Mouse (Mus musculus): ENCODE data around the gene Olfr550. TPM values are rescaled to one million over a fixed set of nuclear protein-coding genes. Genes with fewer than 3 reads are reported as not detected.
"Not testable (repeated sequence)": the region's sequence is repeated elsewhere in the genome, so short reads cannot be mapped to it uniquely, and the experiment has no call there.

The Olfr550 gene
- polyA plus RNA-seq, 1 experiment from 2014 or later, result not detected

- no peak for ATAC-seq
- H3K9ac ChIP-seq, result no peak within 1 kb of the TSS
- H3K4me3 ChIP-seq (replicated peaks), result no peak within 1 kb of the TSS
- H3K27me3 ChIP-seq (replicated peaks), result no peaks in the 10 kb centered on the region
- H3K36me3 ChIP-seq, result no peaks in the 10 kb centered on the region
- H3K4me1 ChIP-seq (replicated peaks), result no peaks in the 10 kb centered on the region
- 83% methylated on average over 1 of the region's 1 CpGs for WGBS
- no peak within 1 kb of the TSS for H3K4me2 ChIP-seq (replicated peaks)
- no peaks in the 10 kb centered on the region for H3K9me3 ChIP-seq
- H3K27ac ChIP-seq, result no peak within 1 kb of the TSS
These were observed 26.3 kb downstream of the Olfr550 start, which contains the start of gene Olfr552 for GRCm38 (mm10) chr7:102597378-102598031. Olfr552 (plus strand) TSS chr7:102597770.

- no peak within 1 kb of the TSS for H3K4me2 ChIP-seq (replicated peaks)
- H3K36me3 ChIP-seq, result no peaks in the 10 kb centered on the region
- no peak within 1 kb of the TSS for H3K27ac ChIP-seq
- no peaks in the 10 kb centered on the region for H3K9me3 ChIP-seq
- H3K4me1 ChIP-seq (replicated peaks), result no peaks in the 10 kb centered on the region
- no peak within 1 kb of the TSS for H3K4me3 ChIP-seq (replicated peaks)
- no peaks in the 10 kb centered on the region for H3K27me3 ChIP-seq (replicated peaks)
- H3K9ac ChIP-seq, result no peak within 1 kb of the TSS
- ATAC-seq, result no peak
These were observed 46.9 kb downstream of the Olfr550 start, which contains the start of gene Olfr553 for GRCm38 (mm10) chr7:102618118-102618517. Olfr553 (minus strand) TSS chr7:102618218.

GRCm38 (mm10) chr7:102619608-102620007 is 48.4 kb downstream of the Olfr550 start:
- H3K36me3 ChIP-seq, result no peaks in the 10 kb centered on the region
- 49% methylated on average over 5 of the region's 5 CpGs for WGBS
- H3K9me3 ChIP-seq, result no peaks in the 10 kb centered on the region
- no peak overlapping the region for H3K4me2 ChIP-seq (replicated peaks)
- no peak overlapping the region for H3K4me3 ChIP-seq (replicated peaks)
- H3K9ac ChIP-seq, result no peak overlapping the region
- no peaks in the 10 kb centered on the region for H3K27me3 ChIP-seq (replicated peaks)
- no peak overlapping the region for H3K27ac ChIP-seq
- H3K4me1 ChIP-seq (replicated peaks), result no peaks in the 10 kb centered on the region
- ATAC-seq, result peak; percentile 43; the same call in 1 of the 2 replicates

GRCm38 (mm10) chr7:102620368-102620767 is 49.1 kb downstream of the Olfr550 start:
- H3K27ac ChIP-seq; H3K4me3 ChIP-seq (replicated peaks); ATAC-seq; H3K9me3 ChIP-seq; H3K4me1 ChIP-seq (replicated peaks); H3K4me2 ChIP-seq (replicated peaks); H3K36me3 ChIP-seq; H3K9ac ChIP-seq; H3K27me3 ChIP-seq (replicated peaks): not testable (repeated sequence)
- 83% methylated on average over 19 of the region's 19 CpGs for WGBS

Other genes starting within 250 kb of the Olfr550 start
- gene Rrm1, start 129.7 kb upstream of the Olfr550 start, polyA plus RNA-seq (2015; fragmentation: Nextera tagmentation; extraction: Ambion mirVana), result 127 and 138 TPM in 2 replicates
- 0.13 and 0.19 TPM in 2 replicates for gene Olfr543, start 89.8 kb upstream of the Olfr550 start, polyA plus RNA-seq (2015; fragmentation: Nextera tagmentation; extraction: Ambion mirVana)
- 0.06 TPM in 1 of 2 replicates, not detected in the other for gene Olfr544, start 83.1 kb upstream of the Olfr550 start, polyA plus RNA-seq (2015; fragmentation: Nextera tagmentation; extraction: Ambion mirVana)
- 0.05 TPM in 1 of 2 replicates, not detected in the other for gene Olfr545, start 71.9 kb upstream of the Olfr550 start, polyA plus RNA-seq (2015; fragmentation: Nextera tagmentation; extraction: Ambion mirVana)
- not detected in 2 replicates for gene Olfr547, start 36.7 kb upstream of the Olfr550 start, polyA plus RNA-seq (2015; fragmentation: Nextera tagmentation; extraction: Ambion mirVana)
- gene Olfr548-ps1, start 30.5 kb upstream of the Olfr550 start, polyA plus RNA-seq (2015; fragmentation: Nextera tagmentation; extraction: Ambion mirVana), result not detected in 2 replicates
- not detected in 2 replicates for gene Olfr549, start 21.6 kb upstream of the Olfr550 start, polyA plus RNA-seq (2015; fragmentation: Nextera tagmentation; extraction: Ambion mirVana)
- 0.56 and 1.2 TPM in 2 replicates for gene Trim21, start 6.0 kb upstream of the Olfr550 start, polyA plus RNA-seq (2015; fragmentation: Nextera tagmentation; extraction: Ambion mirVana)
- gene Olfr551, start 20.4 kb downstream of the Olfr550 start, polyA plus RNA-seq (2015; fragmentation: Nextera tagmentation; extraction: Ambion mirVana), result not detected in 2 replicates
- not detected in 2 replicates for gene Olfr552, start 26.3 kb downstream of the Olfr550 start, polyA plus RNA-seq (2015; fragmentation: Nextera tagmentation; extraction: Ambion mirVana)
- gene Olfr553, start 46.8 kb downstream of the Olfr550 start, polyA plus RNA-seq (2015; fragmentation: Nextera tagmentation; extraction: Ambion mirVana), result not detected in 2 replicates
- gene Olfr554, start 67.0 kb downstream of the Olfr550 start, polyA plus RNA-seq (2015; fragmentation: Nextera tagmentation; extraction: Ambion mirVana), result not detected in 2 replicates
- not detected in 2 replicates for gene Olfr555, start 87.4 kb downstream of the Olfr550 start, polyA plus RNA-seq (2015; fragmentation: Nextera tagmentation; extraction: Ambion mirVana)
- gene Olfr556, start 93.5 kb downstream of the Olfr550 start, polyA plus RNA-seq (2015; fragmentation: Nextera tagmentation; extraction: Ambion mirVana), result not detected in 2 replicates
- 11.0 and 11.6 TPM in 2 replicates for gene Trim68, start 115.9 kb downstream of the Olfr550 start, polyA plus RNA-seq (2015; fragmentation: Nextera tagmentation; extraction: Ambion mirVana)
- gene Olfr557, start 124.5 kb downstream of the Olfr550 start, polyA plus RNA-seq (2015; fragmentation: Nextera tagmentation; extraction: Ambion mirVana), result not detected in 2 replicates
- 0.20 and 0.28 TPM in 2 replicates for gene Olfr558, start 130.8 kb downstream of the Olfr550 start, polyA plus RNA-seq (2015; fragmentation: Nextera tagmentation; extraction: Ambion mirVana)
- gene Olfr33, start 147.6 kb downstream of the Olfr550 start, polyA plus RNA-seq (2015; fragmentation: Nextera tagmentation; extraction: Ambion mirVana), result not detected in 2 replicates
- gene Olfr559, start 156.0 kb downstream of the Olfr550 start, polyA plus RNA-seq (2015; fragmentation: Nextera tagmentation; extraction: Ambion mirVana), result not detected in 2 replicates
- not detected in 2 replicates for gene Olfr560, start 187.9 kb downstream of the Olfr550 start, polyA plus RNA-seq (2015; fragmentation: Nextera tagmentation; extraction: Ambion mirVana)
- gene Olfr78, start 188.0 kb downstream of the Olfr550 start, polyA plus RNA-seq (2015; fragmentation: Nextera tagmentation; extraction: Ambion mirVana), result 0.40 and 0.55 TPM in 2 replicates
- not detected in 2 replicates for gene Olfr561, start 199.8 kb downstream of the Olfr550 start, polyA plus RNA-seq (2015; fragmentation: Nextera tagmentation; extraction: Ambion mirVana)
- not detected in 2 replicates for gene Olfr564, start 232.0 kb downstream of the Olfr550 start, polyA plus RNA-seq (2015; fragmentation: Nextera tagmentation; extraction: Ambion mirVana)